Mouse (Mus musculus) lung, postnatal 14 days (tissue): ENCODE measurements around the gene Slc35c1.
A peak's percentile ranks its signal among the peaks of the same experiment; 100 is the strongest.

Experiments used
- DNase-seq: peaks from one replicate; pipeline ENCODE4 v3.0.0; 2021

Slc35c1 gene

DNA sequence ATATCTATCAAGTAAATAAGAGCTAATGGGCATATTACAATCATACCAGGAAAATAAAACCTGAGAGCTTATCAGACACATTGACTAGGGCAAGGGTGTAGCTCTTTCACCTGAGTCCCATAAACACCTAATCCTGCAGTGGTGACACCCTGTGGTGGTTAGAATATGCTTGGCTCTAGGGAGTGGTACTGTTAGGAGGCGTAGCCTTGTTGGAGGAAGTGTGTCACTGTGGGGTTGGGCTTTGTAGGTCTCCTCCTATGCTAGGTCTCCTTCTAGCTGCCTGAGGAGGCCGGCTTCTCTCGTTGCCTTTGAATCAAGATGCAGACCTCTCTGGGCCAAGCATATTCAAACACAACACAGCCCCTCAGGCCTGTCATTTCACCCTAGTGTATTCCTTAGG, 14.6 kb upstream of the Slc35c1 start:
- DNase-seq = no peak

DNA sequence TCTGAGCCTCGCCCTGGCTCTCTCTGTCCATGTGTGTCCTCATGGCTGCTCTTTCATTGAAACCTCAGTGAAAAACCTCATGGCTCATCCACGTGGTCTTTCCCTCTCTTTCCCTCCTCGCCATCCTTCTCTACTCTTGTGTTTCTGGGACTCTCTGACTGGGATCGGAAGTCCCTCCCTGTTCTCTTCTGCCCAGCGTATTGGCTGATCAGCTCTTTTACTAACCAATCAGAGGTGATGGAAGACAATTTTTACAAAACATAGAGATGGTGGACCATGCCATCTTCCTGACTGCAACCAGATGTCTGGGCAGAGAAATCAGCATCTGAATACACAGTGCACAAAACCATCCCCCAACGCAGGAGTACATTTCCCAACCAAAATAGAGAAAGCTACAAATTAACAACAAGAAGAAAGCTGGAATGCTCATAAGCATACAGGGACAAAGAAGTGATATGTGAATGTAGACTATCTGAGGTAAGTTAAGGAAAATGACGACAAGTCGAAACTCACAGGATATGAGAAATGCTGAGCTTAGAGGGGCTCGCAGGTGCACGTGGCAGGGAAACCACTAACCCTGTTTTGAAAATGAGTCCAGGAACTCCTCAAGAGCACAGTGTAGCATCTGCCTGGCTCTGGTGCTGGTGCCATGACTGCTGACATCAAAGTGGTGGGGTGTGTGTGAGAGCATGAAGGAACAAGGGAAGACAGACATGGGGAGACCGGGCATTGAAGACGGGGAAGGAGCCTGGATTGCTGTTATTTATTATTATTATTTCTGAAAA, 11.7 kb upstream of the Slc35c1 start:
- DNase-seq = no peak

DNA sequence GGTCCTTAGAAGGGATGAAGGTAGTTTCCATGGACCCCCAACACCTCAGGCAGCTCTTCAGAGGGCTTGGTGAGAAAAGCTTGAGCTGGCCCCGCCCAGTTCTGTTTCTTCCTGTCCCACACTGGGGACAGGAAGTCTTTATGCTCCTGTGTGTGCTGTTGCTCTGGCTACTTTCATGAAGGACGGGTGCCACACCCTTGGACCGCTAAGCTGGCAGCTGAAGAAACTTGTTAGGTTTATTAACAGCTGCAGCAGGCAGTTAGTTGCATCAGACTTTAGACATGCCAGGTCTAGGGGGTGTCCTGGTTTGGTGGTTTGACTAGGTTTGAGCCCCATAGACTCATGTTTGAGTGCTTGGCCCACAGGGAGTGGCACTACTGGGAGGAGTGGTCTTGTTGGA, 4.4 kb upstream of the Slc35c1 start:
- no peak for DNase-seq

DNA sequence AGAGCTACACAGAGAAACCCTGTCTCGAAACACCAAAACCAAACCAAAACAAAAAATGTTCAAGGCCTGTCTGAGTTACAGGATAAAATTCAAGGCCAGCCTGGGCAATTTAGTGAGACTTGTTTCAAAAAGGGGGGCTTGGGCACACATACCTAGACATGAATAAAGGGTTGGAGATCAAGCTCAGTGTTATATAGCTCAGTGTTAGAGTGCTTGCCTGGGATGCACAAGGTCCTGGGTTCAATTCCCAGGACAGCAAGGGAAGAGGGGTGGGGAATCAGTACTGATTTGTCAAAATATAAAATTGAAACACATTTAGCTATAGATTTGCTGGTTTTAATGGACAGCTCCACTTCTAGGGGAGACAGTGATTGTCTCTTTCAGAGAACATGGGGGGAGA, 877 bp upstream of the Slc35c1 start:
- no peak for DNase-seq

DNA sequence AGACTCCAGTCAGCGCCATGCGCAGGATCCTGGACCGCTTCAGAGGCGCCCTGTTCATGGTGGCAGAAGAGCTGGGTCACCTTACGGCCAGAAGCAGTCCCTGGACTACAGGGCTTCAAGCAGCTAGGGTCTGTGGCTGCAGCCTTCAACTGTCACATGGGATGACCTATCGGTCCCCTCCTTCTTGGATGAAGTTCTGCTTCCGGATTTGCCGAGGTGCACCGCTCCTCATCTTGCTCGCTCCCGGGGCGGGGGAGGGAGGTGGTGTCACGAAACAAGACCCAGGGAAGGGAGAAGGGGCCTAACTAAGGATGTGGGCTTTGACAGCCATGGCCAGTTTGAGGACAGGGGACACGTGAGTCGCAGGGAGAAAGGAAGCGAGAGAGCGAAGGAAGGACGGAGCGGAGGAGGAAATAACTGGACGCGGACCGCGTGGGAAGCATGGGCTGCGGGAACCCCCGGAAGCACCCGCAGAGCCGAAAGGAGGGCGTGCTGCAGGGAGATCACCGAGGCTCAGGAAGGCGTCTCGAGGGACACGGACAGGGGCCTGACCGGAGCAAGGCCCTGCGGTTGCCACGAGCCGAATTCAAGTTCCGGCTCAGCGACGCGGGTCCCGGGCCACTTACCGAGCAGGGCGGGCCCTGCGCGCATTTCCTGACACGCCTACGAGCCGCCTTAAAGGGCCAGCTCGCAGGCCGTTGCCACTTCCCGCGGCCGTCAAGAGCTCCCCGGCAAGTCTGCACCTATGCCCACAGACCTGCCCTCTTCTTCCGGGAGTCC, 1.0 kb downstream of the Slc35c1 start:
- peak; percentile 82 for DNase-seq

DNA sequence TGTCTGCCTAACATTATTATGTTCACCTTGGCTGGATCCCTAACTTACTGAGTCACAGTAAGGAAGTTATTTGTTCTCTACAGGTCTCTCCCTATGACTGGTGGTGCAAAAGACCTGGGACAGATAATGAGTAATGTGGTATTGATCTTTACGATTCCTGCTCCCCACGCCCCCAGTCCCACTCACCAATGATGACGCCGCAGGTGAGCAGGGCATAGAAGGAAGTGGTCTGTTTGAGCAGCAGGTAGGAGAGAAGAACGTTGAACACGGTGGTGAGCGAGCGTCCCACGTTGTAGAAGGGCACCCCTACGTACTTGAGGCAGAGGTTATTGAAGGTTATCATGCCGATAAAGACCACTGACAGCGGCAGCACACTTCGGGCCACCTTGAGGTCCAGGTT, 1.9 kb downstream of the Slc35c1 start:
- no peak for DNase-seq

DNA sequence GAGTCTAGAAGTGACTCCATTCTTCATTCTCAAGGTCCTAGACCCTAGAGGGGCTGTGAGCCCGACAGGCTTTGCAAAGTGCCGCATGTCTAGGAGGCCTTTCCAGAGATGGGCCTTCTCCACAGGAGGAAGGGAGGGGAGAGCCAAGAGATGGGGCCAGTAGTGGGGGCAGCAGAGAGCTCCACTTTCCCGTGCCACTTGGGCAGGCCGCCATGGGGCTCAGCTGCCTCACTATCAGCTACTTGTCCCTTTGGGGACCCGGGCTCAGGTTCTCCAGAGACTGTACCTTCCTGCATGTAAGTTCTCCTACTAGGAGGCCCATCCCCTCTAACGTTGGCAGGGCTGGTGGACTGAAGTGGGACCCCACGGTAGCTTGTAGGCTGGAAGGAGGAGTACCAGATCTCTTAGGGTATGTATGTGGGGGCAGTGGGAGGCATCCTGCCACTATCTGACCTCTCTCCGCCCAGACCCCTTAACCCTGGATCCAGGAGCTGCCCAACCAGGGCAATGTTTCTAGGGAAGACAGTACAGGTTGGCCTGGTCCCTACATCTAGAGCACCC, 3.3 kb downstream of the Slc35c1 start:
- DNase-seq = no peak

DNA sequence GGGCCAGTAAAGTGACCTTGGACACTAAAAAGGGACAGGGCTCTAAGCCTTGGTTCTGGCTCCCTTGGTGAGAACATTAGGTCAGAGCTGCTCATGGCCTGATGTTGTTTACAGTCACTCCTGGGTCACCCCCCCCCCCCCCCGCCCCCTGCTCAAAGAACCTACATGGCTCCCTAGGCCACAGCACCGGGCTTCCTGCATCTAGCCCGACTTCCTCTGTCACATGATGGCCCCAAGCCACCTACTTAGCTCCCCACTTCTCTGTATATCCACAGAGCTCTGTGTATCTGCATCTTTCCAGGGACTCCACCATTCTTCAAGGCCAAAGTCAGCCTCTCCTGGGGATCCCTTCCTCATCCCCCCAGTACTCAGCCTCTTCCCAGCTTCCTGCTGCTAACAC, 4.6 kb downstream of the Slc35c1 start:
- no peak for DNase-seq

DNA sequence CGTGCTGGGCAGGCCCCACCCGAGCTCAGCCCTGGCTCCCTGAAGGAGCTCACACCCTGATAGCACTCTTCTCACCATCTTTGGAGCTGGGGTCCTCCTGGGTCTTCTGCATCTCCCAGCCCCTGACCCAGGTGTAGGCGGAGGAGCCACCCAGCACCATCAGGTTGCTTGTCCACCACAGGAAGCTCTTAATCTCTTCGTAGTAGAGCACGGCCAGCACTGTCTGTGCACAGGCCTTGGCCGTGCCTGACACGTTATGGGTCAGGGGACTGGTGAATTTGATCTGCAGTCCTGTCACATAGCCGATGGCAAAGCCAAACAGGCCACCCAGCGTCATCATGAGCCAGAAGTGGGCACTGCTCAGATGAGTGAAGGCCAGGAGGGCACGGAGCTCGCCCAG, 6.2 kb downstream of the Slc35c1 start:
- no peak for DNase-seq

DNA sequence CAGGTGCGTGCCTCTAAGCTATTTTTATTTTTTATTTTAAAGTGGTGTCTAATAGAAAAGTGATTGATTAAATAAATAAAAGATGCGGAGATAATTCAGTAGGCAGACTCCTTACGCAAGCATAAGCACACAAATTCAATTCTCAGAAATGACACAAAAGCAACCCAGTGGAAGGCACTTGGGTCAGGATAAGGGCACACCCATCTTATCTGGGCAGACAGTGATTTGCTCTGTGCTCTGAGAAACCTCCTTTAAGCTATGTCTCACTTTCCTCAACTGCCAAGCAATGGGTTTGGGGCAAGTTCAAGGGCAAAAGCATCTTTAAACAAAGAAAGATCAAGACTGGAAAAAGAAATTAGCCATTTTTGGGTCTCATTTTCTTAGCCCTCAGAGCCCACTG, 9.2 kb downstream of the Slc35c1 start:
- DNase-seq = no peak

DNA sequence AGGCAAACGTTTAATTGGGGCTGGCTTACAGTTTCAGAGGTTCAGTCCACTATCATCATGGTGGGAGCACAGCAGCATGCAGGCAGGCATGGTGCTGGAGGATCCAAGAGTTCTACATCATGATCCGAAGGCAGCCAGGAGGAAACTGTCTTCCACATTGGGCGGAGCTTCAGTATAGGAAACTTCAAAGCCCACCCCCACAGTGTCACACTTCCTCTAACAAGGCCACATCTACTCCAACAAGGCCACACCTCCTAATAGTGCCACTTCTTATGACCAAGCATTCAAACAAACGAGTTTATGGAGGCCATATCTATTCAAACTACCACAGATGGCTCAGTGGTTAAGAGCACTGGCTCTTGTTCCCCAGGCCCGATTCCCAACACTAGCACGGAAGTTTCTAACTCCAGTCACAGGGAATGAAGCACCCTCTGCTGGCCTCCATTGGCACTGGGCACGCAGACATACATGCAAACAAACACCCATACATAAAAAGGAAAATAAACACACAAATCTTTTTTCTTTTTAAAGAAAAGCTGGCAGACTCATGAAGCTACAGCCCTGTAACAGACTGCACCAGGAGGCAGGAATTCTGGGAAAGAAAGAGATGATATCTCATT, 13.1 kb downstream of the Slc35c1 start:
- no peak for DNase-seq

DNA sequence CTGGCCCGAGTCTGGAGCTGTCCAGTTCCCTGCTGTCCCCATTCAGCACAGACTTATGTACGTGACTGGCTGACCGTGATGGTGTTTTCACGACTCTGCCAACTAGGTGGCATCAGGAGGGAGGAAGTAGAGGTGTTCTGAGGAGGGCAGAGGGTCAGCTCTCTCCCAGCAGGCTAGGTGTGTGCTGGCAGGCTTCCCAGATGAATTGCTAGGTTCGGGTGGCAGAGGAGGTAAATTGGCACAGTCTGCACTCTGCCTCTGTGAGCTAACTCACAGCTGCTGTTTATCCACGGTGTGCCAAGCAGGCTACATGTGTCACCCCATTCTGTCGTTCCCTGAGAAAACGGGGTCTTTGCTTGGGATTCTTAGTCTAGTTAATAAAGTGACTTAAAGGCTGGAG, 13.7 kb downstream of the Slc35c1 start:
- no peak for DNase-seq

DNA sequence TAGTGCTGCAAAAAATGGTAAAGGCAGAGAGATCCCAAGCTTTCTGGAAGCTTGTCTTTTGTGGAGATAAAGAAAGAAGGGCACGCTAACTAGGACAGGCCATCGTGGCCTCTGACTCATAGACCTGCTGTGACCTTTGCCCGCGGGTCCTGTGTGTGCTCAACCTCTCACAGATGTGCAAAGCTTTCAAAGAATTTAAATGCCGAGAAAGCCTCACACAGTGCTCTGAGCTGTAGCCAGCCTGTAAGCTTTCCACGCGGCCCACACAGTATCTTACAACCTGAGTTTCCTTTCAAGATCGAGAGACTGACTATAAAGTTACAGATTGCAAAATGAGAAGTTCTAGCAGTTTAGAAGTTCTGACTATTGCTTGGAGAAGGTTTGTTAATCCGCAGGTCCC, 14.4 kb downstream of the Slc35c1 start:
- DNase-seq = no peak

DNA sequence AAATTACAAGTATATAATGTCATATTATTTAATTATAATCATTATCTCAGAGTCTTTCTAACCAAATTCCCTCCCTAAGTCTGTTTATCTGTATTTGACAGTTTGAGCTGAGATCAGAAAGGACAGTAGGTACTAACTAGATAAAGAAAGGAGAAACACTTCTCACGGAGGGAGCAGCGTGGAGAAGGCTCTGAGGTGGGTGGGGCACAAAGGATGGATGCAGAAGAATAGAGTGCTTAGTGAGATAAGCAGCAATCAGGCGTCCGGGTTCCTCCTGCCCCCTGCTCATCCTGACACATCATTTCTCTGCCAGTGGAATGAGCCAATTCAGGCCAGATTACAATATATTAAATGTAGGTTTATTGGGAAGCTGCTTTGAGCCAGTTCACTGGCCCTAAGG, 16.0 kb downstream of the Slc35c1 start:
- no peak for DNase-seq

DNA sequence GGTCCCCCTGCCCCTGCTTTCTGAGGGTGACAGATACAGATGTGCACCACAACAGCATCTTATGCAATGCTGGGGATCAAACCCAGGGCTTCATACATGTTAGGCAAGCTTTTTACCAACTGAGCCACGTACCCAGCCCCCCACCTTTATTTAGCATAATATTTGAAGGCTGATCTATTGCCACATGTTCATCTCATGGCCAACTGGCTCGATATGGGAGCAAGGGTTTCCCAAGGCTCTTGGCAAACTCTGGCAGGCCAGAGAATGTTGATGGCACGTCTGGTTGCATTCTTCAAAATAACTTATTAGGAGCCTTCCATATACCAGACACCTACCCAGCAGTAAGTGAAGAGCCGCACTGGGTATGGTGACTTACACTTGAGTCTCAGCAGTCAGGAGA, 17.0 kb downstream of the Slc35c1 start:
- no peak for DNase-seq

DNA sequence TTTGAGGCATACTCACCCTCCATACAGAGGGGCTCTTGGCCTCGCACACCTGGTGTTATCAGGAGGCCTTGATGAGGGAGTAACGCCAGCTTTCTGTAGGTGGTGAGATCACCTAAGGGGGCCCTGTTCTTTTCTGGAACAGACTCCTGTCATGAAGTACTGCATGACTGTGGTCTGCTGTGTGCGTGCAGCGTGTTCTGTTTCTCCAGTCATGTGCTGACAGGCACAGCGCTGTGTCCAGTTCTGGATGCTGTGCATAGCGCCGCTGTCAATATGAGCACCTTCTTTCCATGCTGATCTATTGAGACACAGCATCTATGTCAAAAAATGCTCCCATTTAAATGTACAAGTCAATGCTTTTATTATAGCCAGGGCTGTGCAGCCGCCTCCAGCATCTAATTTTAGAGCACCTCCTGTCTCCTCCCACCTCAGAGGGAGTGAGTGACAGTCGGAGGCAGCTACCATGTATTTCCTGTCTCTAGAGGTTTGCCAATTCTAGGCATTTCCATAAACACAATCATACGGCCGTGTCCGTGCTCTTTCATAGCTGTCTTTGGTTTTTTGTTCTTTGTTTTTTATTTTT, 17.8 kb downstream of the Slc35c1 start:
- DNase-seq = no peak

DNA sequence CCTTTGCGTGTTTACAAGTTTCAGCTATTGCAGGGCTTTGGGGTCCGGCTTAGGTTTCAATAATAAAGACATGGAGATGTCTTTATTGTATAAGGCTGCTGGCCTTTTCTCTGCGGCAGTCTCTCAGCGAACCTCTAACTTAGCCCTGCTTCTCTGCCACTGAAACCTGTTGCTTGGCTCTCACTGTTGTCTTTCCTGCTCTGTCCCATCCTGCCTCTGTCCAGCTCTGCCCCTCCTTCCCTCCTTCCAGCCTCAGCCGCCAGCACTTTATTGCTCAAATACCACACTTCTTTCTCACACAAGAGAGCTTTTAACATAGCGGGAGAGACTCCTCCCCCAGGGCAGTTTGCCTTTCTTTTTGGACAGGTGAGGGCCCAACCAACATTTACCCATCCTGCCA, 19.9 kb downstream of the Slc35c1 start:
- DNase-seq = no peak

DNA sequence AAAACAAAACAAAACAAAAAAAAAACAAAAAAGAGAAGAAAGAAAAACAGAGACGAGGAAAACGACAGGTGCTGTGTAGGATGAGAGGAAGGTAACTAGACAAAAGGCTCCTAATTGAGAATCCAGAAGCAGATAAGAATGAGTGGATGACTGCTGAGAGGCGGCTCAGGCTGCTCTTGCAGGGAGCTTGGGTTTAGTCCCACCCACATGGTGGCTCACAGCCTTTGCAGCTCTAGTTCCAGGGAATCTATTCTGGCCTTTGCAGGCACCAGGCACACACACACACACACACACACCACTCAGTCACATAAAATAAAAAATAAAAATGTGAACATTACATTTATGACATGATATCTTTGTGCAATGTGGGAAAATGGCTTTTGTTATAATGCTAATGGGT, 21.8 kb downstream of the Slc35c1 start:
- no peak for DNase-seq

DNA sequence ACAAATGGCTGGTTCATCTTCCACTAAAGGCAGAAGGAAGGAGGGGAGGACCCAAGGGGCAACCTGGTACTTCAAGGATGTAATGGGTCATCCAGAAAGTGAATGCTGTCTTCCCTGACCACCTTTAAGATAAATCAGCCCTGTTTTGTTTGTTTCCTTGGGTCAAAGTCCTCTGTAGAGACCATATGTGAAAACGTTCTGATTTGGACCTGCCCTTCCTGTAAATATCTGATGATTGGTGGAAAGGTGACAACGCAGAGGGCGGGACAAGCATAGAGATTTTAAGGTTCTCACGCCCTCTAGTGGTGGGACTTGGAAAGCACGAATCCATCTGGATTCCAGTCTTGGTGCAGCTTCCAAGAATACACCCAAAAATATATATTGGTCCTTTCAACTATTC, 22.5 kb downstream of the Slc35c1 start:
- DNase-seq = peak; percentile 87

DNA sequence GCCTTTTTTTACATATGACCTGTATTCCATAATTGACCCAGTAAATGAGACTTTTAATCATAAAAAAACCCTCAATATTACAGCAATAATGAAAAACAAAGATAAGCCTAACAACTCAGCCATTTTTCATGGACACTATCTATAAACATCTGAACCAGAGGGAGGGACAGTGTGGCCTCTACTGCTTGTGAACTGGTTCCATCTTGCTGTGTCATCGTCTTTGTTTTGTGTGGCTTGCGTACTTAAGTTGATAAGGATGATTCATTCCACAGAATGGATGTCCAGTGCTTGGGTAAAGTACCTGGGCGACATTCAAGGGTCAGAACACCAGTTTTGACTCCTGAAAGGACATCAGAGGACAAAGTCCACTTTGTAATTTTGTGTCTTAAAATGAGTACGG, 23.0 kb downstream of the Slc35c1 start:
- no peak for DNase-seq

DNA sequence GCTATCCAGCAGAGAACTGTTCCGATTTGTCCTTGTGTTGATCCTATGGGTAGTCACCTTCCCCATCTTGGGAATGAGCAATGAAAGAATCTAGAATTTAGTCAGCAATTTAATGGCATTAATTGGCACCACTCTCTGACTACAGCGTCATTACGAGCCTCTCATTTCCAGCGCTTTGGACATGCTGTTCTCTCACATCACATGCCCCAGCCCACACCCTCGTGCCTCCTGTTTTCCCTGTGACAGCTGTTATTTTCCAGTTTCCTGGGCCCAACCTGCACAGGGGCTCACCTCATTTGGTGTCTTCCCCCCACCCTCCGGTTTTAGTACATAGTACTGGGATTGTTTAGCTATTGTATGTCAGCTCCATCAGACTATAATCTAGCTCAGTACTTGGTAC, 25.3 kb downstream of the Slc35c1 start:
- no peak for DNase-seq

DNA sequence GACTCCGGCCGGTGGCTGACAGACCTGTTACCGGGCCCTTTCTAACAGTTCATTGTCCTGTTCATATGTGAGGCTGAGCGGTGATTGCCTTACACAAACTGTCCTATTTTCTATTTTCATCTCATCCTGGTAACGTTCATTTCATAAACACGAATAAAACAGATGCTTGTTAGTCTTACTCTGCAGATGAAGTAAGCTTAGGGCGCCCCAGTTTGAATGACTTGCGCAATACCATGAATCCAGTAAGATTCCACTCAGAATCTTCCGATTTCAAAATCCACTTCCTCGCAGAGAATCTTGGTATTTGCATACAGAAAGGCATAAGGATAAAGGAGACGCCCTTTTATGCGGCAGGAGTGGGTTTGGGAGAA, 26.0 kb downstream of the Slc35c1 start:
- no peak for DNase-seq

DNA sequence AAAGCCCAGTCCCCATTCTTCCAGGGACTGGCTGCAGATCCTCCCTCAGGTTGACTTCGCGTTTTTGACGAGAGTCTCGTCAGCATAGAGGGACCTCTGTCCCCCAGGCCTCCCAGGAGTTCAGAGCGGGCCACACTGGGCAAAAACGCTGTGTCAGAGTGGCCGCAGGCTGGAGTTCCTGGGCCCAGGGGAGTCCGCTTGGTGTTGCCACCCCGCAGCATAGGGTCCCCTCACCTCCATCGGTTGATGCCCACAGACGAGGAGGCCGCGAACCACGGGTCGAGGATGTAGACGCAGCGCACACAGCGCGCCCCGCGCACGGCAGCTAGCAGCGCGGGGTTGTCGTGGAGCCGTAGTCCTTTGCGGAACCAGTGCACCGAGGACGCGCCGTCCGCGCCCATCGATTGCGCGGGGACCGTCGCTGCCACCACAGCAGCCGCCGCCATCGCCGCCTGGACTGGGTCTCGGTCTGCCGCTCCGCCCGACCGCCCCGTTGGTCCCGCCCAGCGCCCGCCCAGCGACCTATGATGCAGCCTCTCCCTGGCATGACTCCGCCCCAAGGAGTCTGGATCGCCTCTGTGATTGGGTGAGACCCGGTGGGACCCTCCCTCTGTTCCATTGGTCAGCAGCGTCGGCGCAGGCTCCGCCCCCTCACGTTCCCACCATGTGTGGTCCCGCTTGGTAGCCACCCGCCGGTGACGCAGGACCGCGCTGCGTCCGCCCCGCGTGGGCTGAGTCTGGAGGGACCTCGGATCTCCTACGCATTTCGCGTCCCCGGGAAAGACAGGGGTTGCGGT, 26.6 kb downstream of the Slc35c1 start, which contains the start of gene Cry2:
Gene Cry2, minus strand, starts transcription at position 466 of the 797 bp plus-strand sequence.
- peak; percentile 98 for DNase-seq
